Mouse (Mus musculus) C2C12 (cell line): ENCODE measurements around the gene Snx29. TPM values are rescaled to one million over a fixed set of nuclear protein-coding genes. Genes with fewer than 3 reads are reported as not detected.
"Not testable (repeated sequence)": the region's sequence is repeated elsewhere in the genome, so short reads cannot be mapped to it uniquely, and the experiment has no call there.

Experiments
- H3K27me3 ChIP-seq: one replicate; pipeline ENCODE4 v1.6.1; 2011; ENCODE audit not compliant: control insufficient read depth, insufficient read depth, insufficient read length
- H3K36me3 ChIP-seq: one replicate; pipeline ENCODE4 v1.6.1; 2011; ENCODE audit not compliant: control insufficient read depth, insufficient read depth
- H3K4me3 ChIP-seq: one replicate; pipeline ENCODE4 v1.5.1; 2011; ENCODE audit warnings: mild to moderate bottlenecking, control low read depth; ENCODE audit not compliant: poor library complexity, insufficient read depth, severe bottlenecking
- H3K79me2 ChIP-seq: one replicate; pipeline ENCODE4 v1.6.1; 2011; ENCODE audit not compliant: control insufficient read depth, insufficient read depth
- H3K79me3 ChIP-seq: one replicate; pipeline ENCODE4 v1.6.1; 2011; ENCODE audit warnings: low read depth, control low read depth
- H3ac ChIP-seq: one replicate; pipeline ENCODE3; 2011; ENCODE audit warnings: low read depth; ENCODE audit not compliant: control insufficient read depth, insufficient read length
- CEBPB ChIP-seq: IDR thresholded peaks from one replicate; pipeline ENCODE4 v1.6.1; 2011; ENCODE audit warnings: low read depth, mild to moderate bottlenecking, control low read depth, moderate library complexity
- CTCF ChIP-seq: IDR thresholded peaks from one replicate; pipeline ENCODE4 v1.5.1; 2011; ENCODE audit not compliant: control insufficient read depth, insufficient read depth, insufficient read length
- FOSL1 ChIP-seq: IDR thresholded peaks from one replicate; pipeline ENCODE4 v1.8.0; 2011; ENCODE audit warnings: mild to moderate bottlenecking, low read length; ENCODE audit not compliant: poor library complexity, insufficient read depth, severe bottlenecking
- MAX ChIP-seq: IDR thresholded peaks from one replicate; pipeline ENCODE4 v1.6.1; 2011; ENCODE audit warnings: mild to moderate bottlenecking, control low read depth
- MYOD1 ChIP-seq: IDR thresholded peaks from one replicate; pipeline ENCODE4 v1.6.1; 2011; ENCODE audit warnings: low read depth; ENCODE audit not compliant: control insufficient read depth, insufficient read length
- MYOG ChIP-seq: IDR thresholded peaks from one replicate; pipeline ENCODE4 v1.6.1; 2011; ENCODE audit not compliant: control insufficient read depth, insufficient read length; ENCODE audit errors: extremely low read depth
- USF1 ChIP-seq: IDR thresholded peaks from one replicate; pipeline ENCODE4 v1.6.1; 2011; ENCODE audit warnings: low read depth, mild to moderate bottlenecking, control low read depth, moderate library complexity
- polyA plus RNA-seq: library from polyadenylated mRNA; unstranded; fragments of >200 nt; fragmentation: generic; extraction: Trizol; gene quantifications from one replicate; pipeline ENCODE4 v1.2.1, GENCODE M21; 2012; ENCODE audit warnings: missing spikeins

Snx29 gene
- polyA plus RNA-seq, 1 experiment: 0.62 TPM

DNA sequence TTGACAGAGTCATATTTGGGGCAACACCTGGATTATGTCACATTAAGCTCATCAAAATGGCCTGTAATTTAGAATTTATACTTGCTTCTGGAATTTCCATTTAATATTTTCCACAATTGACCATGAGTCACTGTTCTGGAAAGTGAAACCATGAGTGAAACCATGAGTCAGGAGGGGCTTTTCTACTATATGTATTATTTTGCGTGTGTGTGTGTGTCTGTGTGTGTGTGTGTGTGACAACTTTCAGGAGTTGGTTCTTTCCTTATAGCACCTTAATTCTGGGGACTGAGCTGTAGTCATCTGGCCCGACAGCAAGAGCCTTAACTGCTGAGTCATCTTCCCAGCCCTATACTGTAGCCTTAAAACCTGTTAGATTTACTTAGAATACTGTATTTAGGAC, 36.8 kb upstream of the Snx29 start:
- TF ChIP-seq MYOG (no peak), CEBPB (no peak), USF1 (no peak), MAX (no peak), MYOD1 (no peak), CTCF (no peak), FOSL1 (no peak)
- H3ac ChIP-seq: no peak overlapping the region
- no peaks in the 10 kb centered on the region for H3K79me2 ChIP-seq
- no peaks in the 10 kb centered on the region for H3K27me3 ChIP-seq
- H3K79me3 ChIP-seq: no peaks in the 10 kb centered on the region
- H3K36me3 ChIP-seq: no peaks in the 10 kb centered on the region
- no peak overlapping the region for H3K4me3 ChIP-seq

GRCm38 (mm10) chr16:11288873-11289272, 33.8 kb upstream of the Snx29 start:
- H3K36me3 ChIP-seq, H3ac ChIP-seq, H3K79me3 ChIP-seq, H3K4me3 ChIP-seq, H3K79me2 ChIP-seq, H3K27me3 ChIP-seq: not testable (repeated sequence)

DNA sequence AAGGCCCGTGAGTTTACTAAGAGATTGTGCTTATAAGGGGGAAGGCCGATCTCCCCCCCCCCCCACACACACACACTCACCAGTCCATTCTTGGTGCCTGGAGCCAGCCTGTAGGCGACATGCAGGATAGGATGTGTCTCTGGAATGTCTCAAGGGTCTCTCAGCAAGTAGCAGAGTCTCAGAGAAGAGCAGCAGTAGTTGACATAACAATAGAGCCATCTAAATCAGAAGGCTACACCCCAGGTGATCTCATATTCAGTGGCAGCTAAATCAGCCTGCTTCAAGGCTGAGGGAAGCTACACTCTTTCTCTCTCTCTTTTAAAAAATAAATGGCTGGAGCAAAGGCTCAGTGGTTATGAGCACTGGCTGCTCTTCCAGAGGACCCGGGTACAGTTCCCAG, 27.1 kb upstream of the Snx29 start:
- H3ac ChIP-seq, H3K79me2 ChIP-seq, H3K27me3 ChIP-seq, H3K36me3 ChIP-seq, H3K79me3 ChIP-seq, H3K4me3 ChIP-seq: not testable (repeated sequence)

DNA sequence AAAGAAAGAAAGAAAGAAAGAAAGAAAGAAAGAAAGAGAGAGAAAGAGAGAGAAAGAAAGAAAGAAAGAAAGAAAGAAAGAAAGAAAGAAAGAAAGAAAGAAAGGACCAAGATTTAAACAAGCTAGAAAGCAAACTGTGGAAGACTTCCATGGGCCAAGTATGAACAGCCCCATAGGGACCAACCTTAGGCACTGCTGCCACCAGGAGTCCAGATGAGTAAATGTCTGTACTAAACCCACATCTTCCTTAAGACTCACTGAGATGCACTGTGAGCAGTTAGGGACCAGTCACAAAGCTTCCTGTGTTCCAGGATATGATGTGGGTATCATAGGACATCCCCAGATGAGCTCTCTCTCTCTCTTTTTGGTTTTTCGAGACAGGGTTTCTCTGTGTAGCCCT, 25.0 kb upstream of the Snx29 start:
- not testable (repeated sequence) for H3K79me3 ChIP-seq, H3K27me3 ChIP-seq, H3K4me3 ChIP-seq, H3K79me2 ChIP-seq, H3K36me3 ChIP-seq, H3ac ChIP-seq

DNA sequence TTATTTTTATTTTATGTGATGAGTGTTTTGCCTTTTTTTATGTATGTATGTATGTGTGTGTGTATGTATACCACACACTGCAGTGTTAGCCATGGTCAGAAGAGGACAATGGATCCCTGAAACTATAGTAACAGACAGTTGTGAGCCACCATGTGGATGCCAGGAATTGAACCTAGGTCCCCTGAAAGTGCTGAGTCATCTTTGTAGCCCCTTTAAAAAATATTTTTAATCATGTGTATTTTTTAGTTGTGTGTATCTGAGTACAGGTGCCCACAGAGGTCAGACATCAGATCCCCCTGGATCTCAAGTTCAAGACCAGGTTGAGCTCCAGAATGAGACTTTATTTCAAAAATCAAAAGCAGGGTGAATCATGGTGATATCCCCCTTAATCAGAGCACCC, 19.0 kb upstream of the Snx29 start:
- no peaks in the 10 kb centered on the region for H3K79me3 ChIP-seq
- no peak overlapping the region for H3K4me3 ChIP-seq
- no peaks in the 10 kb centered on the region for H3K79me2 ChIP-seq
- H3K36me3 ChIP-seq: no peaks in the 10 kb centered on the region
- H3ac ChIP-seq: no peak overlapping the region
- no peaks in the 10 kb centered on the region for H3K27me3 ChIP-seq
- TF ChIP-seq MYOD1 (no peak), MAX (no peak), CTCF (no peak), USF1 (no peak), MYOG (no peak), CEBPB (no peak), FOSL1 (no peak)

DNA sequence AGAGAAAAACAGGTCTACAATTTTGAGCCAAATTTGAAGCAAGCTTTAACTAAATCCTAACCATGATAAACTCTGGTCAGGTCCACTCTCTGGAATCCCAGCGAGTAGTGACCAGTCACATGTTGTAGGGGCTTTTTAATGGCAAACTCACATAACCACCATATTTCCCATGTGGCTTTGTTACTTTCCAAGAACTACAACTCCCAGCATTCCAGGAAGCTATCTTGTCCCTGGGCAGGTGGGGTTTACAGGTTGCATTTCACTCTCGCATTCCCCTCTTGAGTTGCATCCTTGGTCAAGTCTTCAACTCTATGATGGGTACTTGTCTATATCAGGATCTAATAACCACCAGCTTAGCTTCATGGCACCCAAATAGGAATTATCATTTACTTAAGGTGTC, 17.2 kb upstream of the Snx29 start:
- no peaks in the 10 kb centered on the region for H3K27me3 ChIP-seq

GRCm38 (mm10) chr16:11313512-11313911, 9.2 kb upstream of the Snx29 start, which contains the start of gene Tnfrsf17:
Gene Tnfrsf17, plus strand, starts transcription at chr16:11313812.
- Histone ChIP-seq H3K79me2 (no peaks in the 10 kb centered on the region), H3K79me3 (no peaks in the 10 kb centered on the region), H3K36me3 (no peaks in the 10 kb centered on the region), H3K27me3 (peaks cover 26% of the 10 kb centered on the region), H3ac (no peak within 1 kb of the TSS), H3K4me3 (no peak within 1 kb of the TSS)
- TF ChIP-seq CEBPB (no peak), MYOG (no peak), USF1 (no peak)

More for the DNA sequence above, 17.2 kb upstream of the Snx29 start:
- Histone ChIP-seq H3K4me3 (no peak overlapping the region), H3K79me2 (no peaks in the 10 kb centered on the region), H3ac (no peak overlapping the region), H3K36me3 (no peaks in the 10 kb centered on the region), H3K79me3 (no peaks in the 10 kb centered on the region)
- TF ChIP-seq MAX (no peak), MYOG (no peak), USF1 (no peak)
